Mouse (Mus musculus) megakaryocyte, embryonic 14.5 days (primary cell): ENCODE measurements around the gene Alg9.

ENCODE experiments used
- FLI1 ChIP-seq: IDR thresholded peaks from 2 replicates; pipeline ENCODE4 v1.6.1; 2012; ENCODE audit warnings: low read length, inconsistent platforms, mixed read lengths
- GATA1 ChIP-seq: IDR thresholded peaks from 3 replicates; pipeline ENCODE4 v1.6.1; 2012; ENCODE audit warnings: mixed read lengths, low read length, inconsistent platforms, borderline replicate concordance

- no peak for TF ChIP-seq GATA1
- TF ChIP-seq FLI1: no peak
Observed at GRCm38 (mm10) chr9:50867015-50867414, 92.2 kb downstream of the Alg9 start.
